Mouse (Mus musculus): ENCODE measurements around the gene Kcnt1. TPM values are rescaled to one million over a fixed set of nuclear protein-coding genes. Genes with fewer than 3 reads are reported as not detected.
A peak's percentile ranks its signal among the peaks of the same experiment; 100 is the strongest.

Kcnt1 gene
- polyA plus RNA-seq, 1 experiment from 2014 or later, result 0.22 TPM

- no peak overlapping the region for H3K4me2 ChIP-seq
- H3K4me3 ChIP-seq (ENCODE audit: low read depth, low read length), result no peak overlapping the region
- no peak overlapping the region for H3K9ac ChIP-seq
- TF ChIP-seq CTCF (IDR thresholded peaks at IDR 0.05; ENCODE audit: low read depth), result no peak
- ATAC-seq (ENCODE audit: insufficient read depth) (no peak), DNase-seq (no peak)
- WGBS, result 72% methylated on average over 9 of the region's 9 CpGs
- no peaks in the 10 kb centered on the region for H3K27me3 ChIP-seq (ENCODE audit: insufficient read depth, low read length)
- H3K36me3 ChIP-seq (ENCODE audit: insufficient read depth), result no peaks in the 10 kb centered on the region
- no peaks in the 10 kb centered on the region for H3K4me1 ChIP-seq (ENCODE audit: insufficient read depth)
- H3K27ac ChIP-seq (ENCODE audit: low read depth), result no peak overlapping the region
- no peaks in the 10 kb centered on the region for H3K9me3 ChIP-seq (ENCODE audit: low read depth, low read length)
These were observed 35.4 kb downstream of the Kcnt1 start for GRCm38 (mm10) chr2:25898970-25899369.

GRCm38 (mm10) chr2:25909872-25910271 is 46.3 kb downstream of the Kcnt1 start:
- Histone ChIP-seq H3K27ac (ENCODE audit: low read depth) (no peak overlapping the region), H3K9me3 (ENCODE audit: low read depth, low read length) (no peaks in the 10 kb centered on the region), H3K27me3 (ENCODE audit: insufficient read depth, low read length) (no peaks in the 10 kb centered on the region), H3K4me3 (ENCODE audit: low read depth, low read length) (no peak overlapping the region), H3K4me2 (no peak overlapping the region), H3K9ac (no peak overlapping the region), H3K4me1 (ENCODE audit: insufficient read depth) (no peaks in the 10 kb centered on the region), H3K36me3 (ENCODE audit: insufficient read depth) (no peaks in the 10 kb centered on the region)
- ATAC-seq (ENCODE audit: insufficient read depth) (no peak), DNase-seq (no peak)
- TF ChIP-seq CTCF (IDR thresholded peaks at IDR 0.05; ENCODE audit: low read depth), result no peak
- WGBS, result 76% methylated on average over 12 of the region's 12 CpGs

- DNase-seq (peak; percentile 20), ATAC-seq (ENCODE audit: insufficient read depth) (no peak)
- Histone ChIP-seq H3K27ac (ENCODE audit: low read depth) (no peak overlapping the region), H3K36me3 (ENCODE audit: insufficient read depth) (no peaks in the 10 kb centered on the region), H3K4me1 (ENCODE audit: insufficient read depth) (no peaks in the 10 kb centered on the region), H3K4me3 (ENCODE audit: low read depth, low read length) (no peak overlapping the region), H3K9ac (no peak overlapping the region), H3K4me2 (no peak overlapping the region), H3K27me3 (ENCODE audit: insufficient read depth, low read length) (no peaks in the 10 kb centered on the region), H3K9me3 (ENCODE audit: low read depth, low read length) (no peaks in the 10 kb centered on the region)
- 52% methylated on average over 2 of the region's 2 CpGs for WGBS
- peak; percentile 48 for TF ChIP-seq CTCF (IDR thresholded peaks at IDR 0.05; ENCODE audit: low read depth)
These were observed 49.7 kb downstream of the Kcnt1 start for GRCm38 (mm10) chr2:25913247-25913646.

GRCm38 (mm10) chr2:25914201-25914600 is 50.7 kb downstream of the Kcnt1 start:
- H3K9me3 ChIP-seq (ENCODE audit: low read depth, low read length), result no peaks in the 10 kb centered on the region
- H3K36me3 ChIP-seq (ENCODE audit: insufficient read depth), result no peaks in the 10 kb centered on the region
- no peak overlapping the region for H3K4me3 ChIP-seq (ENCODE audit: low read depth, low read length)
- no peak overlapping the region for H3K9ac ChIP-seq
- no peak overlapping the region for H3K27ac ChIP-seq (ENCODE audit: low read depth)
- no peak for ATAC-seq (ENCODE audit: insufficient read depth)
- no peaks in the 10 kb centered on the region for H3K27me3 ChIP-seq (ENCODE audit: insufficient read depth, low read length)
- no peaks in the 10 kb centered on the region for H3K4me1 ChIP-seq (ENCODE audit: insufficient read depth)
- no peak for DNase-seq
- 56% methylated on average over 4 of the region's 4 CpGs for WGBS
- no peak overlapping the region for H3K4me2 ChIP-seq
- no peak for TF ChIP-seq CTCF (IDR thresholded peaks at IDR 0.05; ENCODE audit: low read depth)

GRCm38 (mm10) chr2:25914821-25915220 is 51.3 kb downstream of the Kcnt1 start:
- Histone ChIP-seq H3K4me2 (no peak overlapping the region), H3K9me3 (ENCODE audit: low read depth, low read length) (no peaks in the 10 kb centered on the region), H3K27me3 (ENCODE audit: insufficient read depth, low read length) (no peaks in the 10 kb centered on the region), H3K4me1 (ENCODE audit: insufficient read depth) (no peaks in the 10 kb centered on the region), H3K4me3 (ENCODE audit: low read depth, low read length) (no peak overlapping the region), H3K36me3 (ENCODE audit: insufficient read depth) (no peaks in the 10 kb centered on the region), H3K9ac (no peak overlapping the region), H3K27ac (ENCODE audit: low read depth) (no peak overlapping the region)
- WGBS, result 77% methylated on average over 5 of the region's 5 CpGs
- ATAC-seq (ENCODE audit: insufficient read depth) (no peak), DNase-seq (no peak)
- TF ChIP-seq CTCF (IDR thresholded peaks at IDR 0.05; ENCODE audit: low read depth), result no peak

GRCm38 (mm10) chr2:25918408-25918807 is 54.9 kb downstream of the Kcnt1 start:
- Histone ChIP-seq H3K9ac (no peak overlapping the region), H3K36me3 (ENCODE audit: insufficient read depth) (0 out of 2 replicates have a peak, but pooled peaks cover 3% of the 10 kb centered on the region), H3K27ac (ENCODE audit: low read depth) (no peak overlapping the region), H3K4me3 (ENCODE audit: low read depth, low read length) (no peak overlapping the region), H3K4me2 (no peak overlapping the region), H3K9me3 (ENCODE audit: low read depth, low read length) (no peaks in the 10 kb centered on the region), H3K27me3 (ENCODE audit: insufficient read depth, low read length) (no peaks in the 10 kb centered on the region), H3K4me1 (ENCODE audit: insufficient read depth) (no peaks in the 10 kb centered on the region)
- no peak for TF ChIP-seq CTCF (IDR thresholded peaks at IDR 0.05; ENCODE audit: low read depth)
- DNase-seq, result no peak
- 75% methylated on average over 2 of the region's 2 CpGs for WGBS
- ATAC-seq (ENCODE audit: insufficient read depth), result no peak

GRCm38 (mm10) chr2:25919972-25920371 is 56.4 kb downstream of the Kcnt1 start:
- DNase-seq (peak; percentile 42), ATAC-seq (ENCODE audit: insufficient read depth) (no peak; the same call in 1 of the 2 replicates)
- Histone ChIP-seq H3K4me3 (ENCODE audit: low read depth, low read length) (no peak overlapping the region), H3K4me1 (ENCODE audit: insufficient read depth) (no peaks in the 10 kb centered on the region), H3K9ac (no peak overlapping the region), H3K4me2 (no peak overlapping the region), H3K27me3 (ENCODE audit: insufficient read depth, low read length) (no peaks in the 10 kb centered on the region), H3K36me3 (ENCODE audit: insufficient read depth) (0 out of 2 replicates have a peak, but pooled peaks cover 3% of the 10 kb centered on the region), H3K9me3 (ENCODE audit: low read depth, low read length) (no peaks in the 10 kb centered on the region), H3K27ac (ENCODE audit: low read depth) (no peak overlapping the region)
- TF ChIP-seq CTCF (IDR thresholded peaks at IDR 0.05; ENCODE audit: low read depth), result no peak
- WGBS, result 49% methylated on average over 3 of the region's 3 CpGs

- no peak overlapping the region for H3K4me2 ChIP-seq
- no peak for TF ChIP-seq CTCF (IDR thresholded peaks at IDR 0.05; ENCODE audit: low read depth)
- H3K27ac ChIP-seq (ENCODE audit: low read depth), result no peak overlapping the region
- no peaks in the 10 kb centered on the region for H3K4me1 ChIP-seq (ENCODE audit: insufficient read depth)
- H3K4me3 ChIP-seq (ENCODE audit: low read depth, low read length), result no peak overlapping the region
- no peak for DNase-seq
- no peak overlapping the region for H3K9ac ChIP-seq
- no peak for ATAC-seq (ENCODE audit: insufficient read depth)
- H3K27me3 ChIP-seq (ENCODE audit: insufficient read depth, low read length), result no peaks in the 10 kb centered on the region
- 74% methylated on average over 2 of the region's 2 CpGs for WGBS
- H3K9me3 ChIP-seq (ENCODE audit: low read depth, low read length), result no peaks in the 10 kb centered on the region
- H3K36me3 ChIP-seq (ENCODE audit: insufficient read depth), result peaks cover 23% of the 10 kb centered on the region
These were observed 60.3 kb downstream of the Kcnt1 start for GRCm38 (mm10) chr2:25923799-25924198.

Measured in lung, embryonic 14.5 days (tissue).